In genomic region chr2:31454280-31454679, GRCm38 (mm10) we compare ENCODE assay signal across 1 mouse cellular context.
TF ChIP-seq lines count a peak whose summit lies in the region.

No protein-coding gene starts in this region.

TF ChIP-seq in CH12.LX, 34 proteins besides CTCF, POLR2A, EP300 and RAD21 (continued from another document):
- 0 out of 2 replicates have a peak, but pooled peaks have one; percentile 19 for TF ChIP-seq ZMIZ1 (IDR thresholded peaks at IDR 0.05; ENCODE audit: low read depth, low read length)
- TF ChIP-seq MAZ (IDR thresholded peaks at IDR 0.05; ENCODE audit: low read depth, low read length), result no peak
- no peak for TF ChIP-seq GABPA (IDR thresholded peaks at IDR 0.05; ENCODE audit: insufficient replicate concordance, low read depth, low read length)
- TF ChIP-seq MAX (IDR thresholded peaks at IDR 0.05; ENCODE audit: low read length), result peak; percentile 42; the same call in 1 of the 2 replicates
- no peak for TF ChIP-seq ZNF384 (IDR thresholded peaks at IDR 0.05; ENCODE audit: low read depth, low read length)
- no peak; the same call in 1 of the 2 replicates for TF ChIP-seq BHLHE40 (IDR thresholded peaks at IDR 0.05; ENCODE audit: low read depth, low read length)
- TF ChIP-seq POLR2AphosphoS2 (IDR thresholded peaks at IDR 0.05; ENCODE audit: low read depth, low read length), result no peak
